Mouse (Mus musculus) lung, postnatal 36 days (tissue): Measurements from ENCODE around the gene Nfia.
A peak's percentile ranks its signal among the peaks of the same experiment; 100 is the strongest.

Experiments used
- DNase-seq: peaks from one replicate; pipeline ENCODE4 v3.0.0; 2022; ENCODE audit warnings: mixed read lengths

Gene Nfia

GRCm38 (mm10) chr4:97772641-97773040 lies at the start of gene Nfia:
Gene Nfia, plus strand, starts transcription at chr4:97772734.
- peak; percentile 60 for DNase-seq

GRCm38 (mm10) chr4:97723374-97723773 lies 49.2 kb upstream of the Nfia start:
- no peak for DNase-seq

- DNase-seq, result no peak
Observed at GRCm38 (mm10) chr4:97728520-97728919, 44.0 kb upstream of the Nfia start.

GRCm38 (mm10) chr4:97729999-97730398 lies 42.5 kb upstream of the Nfia start:
- peak; percentile 23 for DNase-seq

- DNase-seq, result no peak
Observed at GRCm38 (mm10) chr4:97730416-97730815, 42.1 kb upstream of the Nfia start.

- DNase-seq, result no peak
Observed at GRCm38 (mm10) chr4:97733392-97733791, 39.1 kb upstream of the Nfia start.

GRCm38 (mm10) chr4:97743932-97744331 lies 28.6 kb upstream of the Nfia start:
- no peak for DNase-seq

- peak; percentile 88 for DNase-seq
Observed at GRCm38 (mm10) chr4:97745296-97746105, 27.0 kb upstream of the Nfia start.

GRCm38 (mm10) chr4:97746106-97746900 lies 26.2 kb upstream of the Nfia start:
- DNase-seq, result no peak

- DNase-seq, result no peak
Observed at GRCm38 (mm10) chr4:97750401-97750800, 22.1 kb upstream of the Nfia start.

- peak; percentile 96 for DNase-seq
Observed at GRCm38 (mm10) chr4:97751030-97751482, 21.5 kb upstream of the Nfia start.

- peak; percentile 86 for DNase-seq
Observed at GRCm38 (mm10) chr4:97751483-97752251, 20.9 kb upstream of the Nfia start.

- DNase-seq, result no peak
Observed at GRCm38 (mm10) chr4:97752276-97753010, 20.1 kb upstream of the Nfia start.

- DNase-seq, result no peak
Observed at GRCm38 (mm10) chr4:97753521-97753920, 19.0 kb upstream of the Nfia start.

- peak; percentile 81 for DNase-seq
Observed at GRCm38 (mm10) chr4:97754241-97754640, 18.3 kb upstream of the Nfia start.

- DNase-seq, result peak; percentile 73
Observed at GRCm38 (mm10) chr4:97757207-97757977, 15.1 kb upstream of the Nfia start.

- DNase-seq, result peak; percentile 47
Observed at GRCm38 (mm10) chr4:97757978-97758461, 14.5 kb upstream of the Nfia start.

- DNase-seq, result no peak
Observed at GRCm38 (mm10) chr4:97758661-97759060, 13.9 kb upstream of the Nfia start.

GRCm38 (mm10) chr4:97764616-97765015 lies 7.9 kb upstream of the Nfia start:
- no peak for DNase-seq

- DNase-seq, result no peak
Observed at GRCm38 (mm10) chr4:97765341-97766020, 7.1 kb upstream of the Nfia start.

- DNase-seq, result no peak
Observed at GRCm38 (mm10) chr4:97766100-97766499, 6.4 kb upstream of the Nfia start.
